Mouse (Mus musculus): ENCODE results near the gene Gm21905. TPM values are rescaled to one million over a fixed set of nuclear protein-coding genes. Genes with fewer than 3 reads are reported as not detected.

Gm21905 gene
- polyA plus RNA-seq, 1 experiment from 2014 or later: not detected

- Histone ChIP-seq H3K4me3 (ENCODE audit: low read depth, low read length) (no peak overlapping the region), H3K4me1 (replicated peaks; ENCODE audit: control insufficient read depth, insufficient read depth, low read length) (no peaks in the 10 kb centered on the region), H3K27me3 (replicated peaks; ENCODE audit: control insufficient read depth, insufficient read depth, low read length) (no peaks in the 10 kb centered on the region), H3K27ac (ENCODE audit: low read depth) (no peak overlapping the region), H3K36me3 (ENCODE audit: control insufficient read depth, insufficient read depth, low read length) (no peaks in the 10 kb centered on the region), H3K9ac (ENCODE audit: low read length) (no peak overlapping the region), H3K9me3 (ENCODE audit: control insufficient read depth, low read length) (no peaks in the 10 kb centered on the region), H3K4me2 (ENCODE audit: low read length) (no peak overlapping the region)
- no peak for ATAC-seq (replicated peaks; ENCODE audit: low FRiP score, low TSS enrichment, low read depth)
- DNase-seq (ENCODE audit: low spot score): no peak
Observed at GRCm38 (mm10) chr5:67947006-67947405, 785 bp upstream of the Gm21905 start.

GRCm38 (mm10) chr5:67944074-67944785 lies 2.0 kb downstream of the Gm21905 start:
- H3K36me3 ChIP-seq (ENCODE audit: control insufficient read depth, insufficient read depth, low read length): no peaks in the 10 kb centered on the region
- H3K27me3 ChIP-seq (replicated peaks; ENCODE audit: control insufficient read depth, insufficient read depth, low read length): no peaks in the 10 kb centered on the region
- H3K4me1 ChIP-seq (replicated peaks; ENCODE audit: control insufficient read depth, insufficient read depth, low read length): no peaks in the 10 kb centered on the region
- H3K9ac ChIP-seq (ENCODE audit: low read length): no peak overlapping the region
- H3K9me3 ChIP-seq (ENCODE audit: control insufficient read depth, low read length): no peaks in the 10 kb centered on the region
- no peak overlapping the region for H3K4me3 ChIP-seq (ENCODE audit: low read depth, low read length)
- H3K4me2 ChIP-seq (ENCODE audit: low read length): no peak overlapping the region
- H3K27ac ChIP-seq (ENCODE audit: low read depth): no peak overlapping the region
- DNase-seq (ENCODE audit: low spot score): no peak
- no peak for ATAC-seq (replicated peaks; ENCODE audit: low FRiP score, low TSS enrichment, low read depth)
- WGBS: 71% methylated on average over 1 of the region's 1 CpGs

- H3K4me1 ChIP-seq (replicated peaks; ENCODE audit: control insufficient read depth, insufficient read depth, low read length): no peaks in the 10 kb centered on the region
- H3K9me3 ChIP-seq (ENCODE audit: control insufficient read depth, low read length): no peaks in the 10 kb centered on the region
- DNase-seq (ENCODE audit: low spot score) (no peak), ATAC-seq (replicated peaks; ENCODE audit: low FRiP score, low TSS enrichment, low read depth) (no peak)
- H3K4me2 ChIP-seq (ENCODE audit: low read length): no peak overlapping the region
- H3K36me3 ChIP-seq (ENCODE audit: control insufficient read depth, insufficient read depth, low read length): no peaks in the 10 kb centered on the region
- no peaks in the 10 kb centered on the region for H3K27me3 ChIP-seq (replicated peaks; ENCODE audit: control insufficient read depth, insufficient read depth, low read length)
- no peak overlapping the region for H3K27ac ChIP-seq (ENCODE audit: low read depth)
- H3K4me3 ChIP-seq (ENCODE audit: low read depth, low read length): no peak overlapping the region
- 44% methylated on average over 2 of the region's 2 CpGs for WGBS
- H3K9ac ChIP-seq (ENCODE audit: low read length): no peak overlapping the region
Observed at GRCm38 (mm10) chr5:67943199-67943598, 3.0 kb downstream of the Gm21905 start.

GRCm38 (mm10) chr5:67941369-67941768 lies 4.9 kb downstream of the Gm21905 start, which contains the start of gene Gm5108:
Gm5108 (plus strand) TSS chr5:67941669.
- Histone ChIP-seq H3K27me3 (replicated peaks; ENCODE audit: control insufficient read depth, insufficient read depth, low read length) (no peaks in the 10 kb centered on the region), H3K27ac (ENCODE audit: low read depth) (no peak within 1 kb of the TSS), H3K36me3 (ENCODE audit: control insufficient read depth, insufficient read depth, low read length) (no peaks in the 10 kb centered on the region), H3K4me1 (replicated peaks; ENCODE audit: control insufficient read depth, insufficient read depth, low read length) (no peaks in the 10 kb centered on the region), H3K9me3 (ENCODE audit: control insufficient read depth, low read length) (no peaks in the 10 kb centered on the region), H3K4me3 (ENCODE audit: low read depth, low read length) (no peak within 1 kb of the TSS), H3K4me2 (ENCODE audit: low read length) (no peak within 1 kb of the TSS), H3K9ac (ENCODE audit: low read length) (no peak within 1 kb of the TSS)
- 75% methylated on average over 2 of the region's 2 CpGs for WGBS
- ATAC-seq (replicated peaks; ENCODE audit: low FRiP score, low TSS enrichment, low read depth): no peak
- DNase-seq (ENCODE audit: low spot score): no peak

- Histone ChIP-seq H3K9me3 (ENCODE audit: control insufficient read depth, low read length) (no peaks in the 10 kb centered on the region), H3K9ac (ENCODE audit: low read length) (no peak overlapping the region), H3K27me3 (replicated peaks; ENCODE audit: control insufficient read depth, insufficient read depth, low read length) (no peaks in the 10 kb centered on the region), H3K36me3 (ENCODE audit: control insufficient read depth, insufficient read depth, low read length) (no peaks in the 10 kb centered on the region), H3K4me3 (ENCODE audit: low read depth, low read length) (no peak overlapping the region), H3K4me1 (replicated peaks; ENCODE audit: control insufficient read depth, insufficient read depth, low read length) (no peaks in the 10 kb centered on the region), H3K4me2 (ENCODE audit: low read length) (no peak overlapping the region), H3K27ac (ENCODE audit: low read depth) (no peak overlapping the region)
- 39% methylated on average over 2 of the region's 2 CpGs for WGBS
- DNase-seq (ENCODE audit: low spot score): peak; percentile 57
- ATAC-seq (replicated peaks; ENCODE audit: low FRiP score, low TSS enrichment, low read depth): peak; percentile 94
Observed at GRCm38 (mm10) chr5:67931623-67932022, 14.6 kb downstream of the Gm21905 start.

GRCm38 (mm10) chr5:67930584-67930983 lies 15.6 kb downstream of the Gm21905 start:
- H3K9ac ChIP-seq (ENCODE audit: low read length): no peak overlapping the region
- DNase-seq (ENCODE audit: low spot score): no peak
- WGBS: 55% methylated on average over 4 of the region's 4 CpGs
- no peaks in the 10 kb centered on the region for H3K36me3 ChIP-seq (ENCODE audit: control insufficient read depth, insufficient read depth, low read length)
- H3K4me1 ChIP-seq (replicated peaks; ENCODE audit: control insufficient read depth, insufficient read depth, low read length): no peaks in the 10 kb centered on the region
- H3K9me3 ChIP-seq (ENCODE audit: control insufficient read depth, low read length): no peaks in the 10 kb centered on the region
- ATAC-seq (replicated peaks; ENCODE audit: low FRiP score, low TSS enrichment, low read depth): no peak
- H3K27me3 ChIP-seq (replicated peaks; ENCODE audit: control insufficient read depth, insufficient read depth, low read length): no peaks in the 10 kb centered on the region
- H3K4me2 ChIP-seq (ENCODE audit: low read length): no peak overlapping the region
- no peak overlapping the region for H3K27ac ChIP-seq (ENCODE audit: low read depth)
- H3K4me3 ChIP-seq (ENCODE audit: low read depth, low read length): no peak overlapping the region

- ATAC-seq (replicated peaks; ENCODE audit: low FRiP score, low TSS enrichment, low read depth): no peak
- WGBS: 64% methylated on average over 2 of the region's 2 CpGs
- DNase-seq (ENCODE audit: low spot score): no peak
- Histone ChIP-seq H3K4me2 (ENCODE audit: low read length) (no peak overlapping the region), H3K36me3 (ENCODE audit: control insufficient read depth, insufficient read depth, low read length) (no peaks in the 10 kb centered on the region), H3K9ac (ENCODE audit: low read length) (no peak overlapping the region), H3K27ac (ENCODE audit: low read depth) (no peak overlapping the region), H3K4me3 (ENCODE audit: low read depth, low read length) (no peak overlapping the region), H3K4me1 (replicated peaks; ENCODE audit: control insufficient read depth, insufficient read depth, low read length) (no peaks in the 10 kb centered on the region), H3K27me3 (replicated peaks; ENCODE audit: control insufficient read depth, insufficient read depth, low read length) (no peaks in the 10 kb centered on the region), H3K9me3 (ENCODE audit: control insufficient read depth, low read length) (no peaks in the 10 kb centered on the region)
Observed at GRCm38 (mm10) chr5:67904555-67904954, 41.7 kb downstream of the Gm21905 start.

- ATAC-seq (replicated peaks; ENCODE audit: low FRiP score, low TSS enrichment, low read depth) (no peak), DNase-seq (ENCODE audit: low spot score) (no peak)
- H3K36me3 ChIP-seq (ENCODE audit: control insufficient read depth, insufficient read depth, low read length): no peaks in the 10 kb centered on the region
- no peak overlapping the region for H3K4me3 ChIP-seq (ENCODE audit: low read depth, low read length)
- H3K9ac ChIP-seq (ENCODE audit: low read length): no peak overlapping the region
- H3K4me2 ChIP-seq (ENCODE audit: low read length): no peak overlapping the region
- H3K27me3 ChIP-seq (replicated peaks; ENCODE audit: control insufficient read depth, insufficient read depth, low read length): no peaks in the 10 kb centered on the region
- H3K4me1 ChIP-seq (replicated peaks; ENCODE audit: control insufficient read depth, insufficient read depth, low read length): no peaks in the 10 kb centered on the region
- WGBS: 90% methylated on average over 1 of the region's 1 CpGs
- no peaks in the 10 kb centered on the region for H3K9me3 ChIP-seq (ENCODE audit: control insufficient read depth, low read length)
- no peak overlapping the region for H3K27ac ChIP-seq (ENCODE audit: low read depth)
Observed at GRCm38 (mm10) chr5:67898921-67899320, 47.3 kb downstream of the Gm21905 start.
